Mouse (Mus musculus) lung, adult 2 months (tissue): ENCODE measurements at regions not wholly inside any gene's neighbourhood (a gene's known extent, or its start where the extent isn't known, plus 50 kb on each side); places are given as distances from the start of the nearest gene placed in this dataset.

Source experiments
- DNase-seq: peaks from one replicate; pipeline ENCODE4 v3.0.0; 2022
- H3K4me1 ChIP-seq: fragments of 200-500 bp; 2 replicates; pipeline ENCODE4 v1.6.1; 2011; ENCODE audit warnings: low read length; ENCODE audit not compliant: control insufficient read depth, insufficient read depth
- H3K4me3 ChIP-seq: fragments of 200-500 bp; replicated peaks from 2 replicates; pipeline ENCODE3; 2011; ENCODE audit warnings: low read depth, mild to moderate bottlenecking, control low read depth, low read length; ENCODE audit errors: extremely low read depth
- CTCF ChIP-seq: fragments of 200-500 bp; IDR thresholded peaks from 2 replicates; pipeline ENCODE4 v1.5.1; 2011; ENCODE audit warnings: mild to moderate bottlenecking, low read length, control low read depth; ENCODE audit not compliant: insufficient read depth
- POLR2A ChIP-seq: fragments of 200-500 bp; IDR thresholded peaks from 2 replicates; pipeline ENCODE4 v1.6.1; 2011; ENCODE audit warnings: low read depth, mild to moderate bottlenecking, control low read depth, low read length, borderline replicate concordance; ENCODE audit errors: extremely low read depth
- WGBS: fragments of 180-500 bp; shearing (Covaris S2); methylation state at CpG from one replicate; pipeline ENCODE4 v1.1.7; 2018; 5-methylcytosine and 5-hydroxymethylcytosine counted together

DNA sequence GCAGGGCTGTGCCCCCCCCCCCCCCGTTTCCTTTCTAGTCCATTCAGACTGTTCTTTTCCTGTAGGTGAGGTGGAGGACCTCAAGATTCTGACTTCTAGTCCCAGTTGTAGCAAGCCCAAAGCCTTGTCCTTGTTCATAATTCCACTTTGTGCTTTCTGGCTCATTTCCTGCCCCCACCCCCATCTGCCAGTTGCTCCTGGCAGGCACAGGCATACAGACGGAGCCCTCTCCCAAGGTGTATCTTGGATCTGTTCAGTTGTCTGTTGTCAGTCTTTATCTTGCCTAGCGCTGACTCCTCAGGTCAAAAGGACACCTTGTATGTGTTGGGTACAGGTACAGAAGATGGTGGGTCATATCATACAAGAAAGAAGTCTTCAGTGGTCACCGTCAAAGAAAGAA, 81.9 kb downstream of the Fam43a start:
- no peak overlapping the region for H3K4me3 ChIP-seq
- no peaks in the 10 kb centered on the region for H3K4me1 ChIP-seq
- no peak for DNase-seq
- TF ChIP-seq CTCF (no peak), POLR2A (no peak)
- 70% methylated on average over 4 of the region's 4 CpGs for WGBS

DNA sequence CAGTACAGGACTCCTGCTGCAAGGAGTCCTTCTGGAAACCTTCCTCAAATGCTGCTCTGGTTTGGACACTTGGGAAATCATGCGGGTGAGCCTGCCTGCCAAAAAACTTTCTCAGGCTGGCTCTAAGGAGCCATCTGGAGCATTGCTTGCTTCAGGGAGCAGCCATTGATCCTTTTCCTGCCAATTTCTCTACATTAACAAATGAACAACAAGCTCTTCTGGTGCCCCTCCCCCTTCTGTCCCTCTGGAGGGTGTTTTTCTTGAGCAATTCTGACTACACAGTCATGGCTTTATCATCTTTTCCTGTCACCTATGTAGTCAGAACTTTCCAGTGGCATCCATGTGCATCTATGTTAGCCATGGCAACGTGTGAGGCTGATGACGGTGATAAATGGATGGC, 84.5 kb downstream of the Fam43a start:
- no peak for DNase-seq
- WGBS = 71% methylated on average over 3 of the region's 3 CpGs
- Histone ChIP-seq H3K4me1 (no peaks in the 10 kb centered on the region; the same call in 1 of the 2 replicates), H3K4me3 (no peak overlapping the region)
- TF ChIP-seq CTCF (no peak), POLR2A (no peak)

DNA sequence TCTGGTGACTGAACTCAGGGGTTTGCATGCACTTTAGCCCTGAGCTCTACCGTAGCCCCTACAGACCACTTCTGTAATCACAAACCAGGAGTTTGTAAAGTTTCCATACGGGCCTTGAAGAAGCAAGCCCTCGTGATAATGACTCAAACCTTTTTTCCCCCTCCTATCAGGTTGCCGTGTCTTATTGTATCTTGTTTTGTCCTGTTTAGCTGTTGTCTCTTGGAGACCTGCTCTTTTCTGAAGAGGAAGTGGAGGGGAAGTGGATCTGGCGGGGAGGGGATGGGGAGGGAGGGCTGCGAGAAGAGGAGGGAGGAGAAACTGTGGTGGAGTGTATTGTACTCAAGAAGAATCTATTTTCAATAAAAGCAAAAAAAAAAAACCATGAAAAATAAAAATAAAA, 87.0 kb downstream of the Fam43a start:
- no peak for DNase-seq
- 29% methylated on average over 6 of the region's 6 CpGs for WGBS
- Histone ChIP-seq H3K4me1 (no peaks in the 10 kb centered on the region; the same call in 1 of the 2 replicates), H3K4me3 (no peak overlapping the region)
- no peak for TF ChIP-seq POLR2A

DNA sequence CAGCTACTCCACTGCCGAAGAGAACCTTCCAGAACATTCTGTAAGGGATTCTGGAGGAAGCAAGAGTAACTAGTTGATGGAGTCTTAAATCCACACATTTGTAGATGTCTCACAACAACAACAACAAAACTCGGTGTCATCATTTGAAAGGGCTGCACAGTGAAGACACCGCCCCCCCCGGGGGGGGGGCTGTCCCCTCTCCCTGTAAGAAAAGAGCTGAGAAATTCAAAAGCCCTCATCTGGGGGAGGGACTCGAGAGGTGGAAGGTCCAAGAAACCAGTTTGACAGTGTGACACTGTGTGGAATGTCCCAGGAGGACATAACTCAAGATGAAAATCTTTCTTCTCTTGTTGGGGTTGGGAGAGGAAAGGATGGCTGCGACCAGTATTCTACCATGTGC, 87.7 kb downstream of the Fam43a start:
- TF ChIP-seq CTCF = no peak
- no peak for TF ChIP-seq POLR2A
- DNase-seq = no peak
- no peak overlapping the region for H3K4me3 ChIP-seq
- 83% methylated on average over 6 of the region's 6 CpGs for WGBS
- H3K4me1 ChIP-seq = no peaks in the 10 kb centered on the region; the same call in none of the 2 replicates

DNA sequence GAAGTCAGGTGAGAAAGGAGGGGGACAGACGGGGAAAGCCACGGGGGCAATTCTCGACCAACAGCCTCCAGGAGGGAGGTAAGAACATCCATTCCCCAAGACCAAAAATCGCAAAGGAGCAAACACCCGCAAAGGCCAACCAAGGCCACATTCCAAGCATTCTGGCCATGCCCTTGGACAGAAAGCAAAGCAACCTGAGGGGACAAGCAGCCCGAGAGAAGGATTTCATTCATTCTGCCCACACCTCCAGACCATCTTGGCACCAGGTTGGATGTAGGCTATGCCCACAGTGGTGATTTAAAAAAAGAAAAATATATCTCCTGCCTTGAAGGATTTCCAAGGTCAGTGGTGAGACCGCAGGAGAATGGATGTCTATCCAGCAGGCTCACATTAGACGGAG, 88.2 kb downstream of the Fam43a start:
- no peak overlapping the region for H3K4me3 ChIP-seq
- no peak for DNase-seq
- TF ChIP-seq POLR2A (no peak), CTCF (no peak)
- H3K4me1 ChIP-seq = no peaks in the 10 kb centered on the region; the same call in none of the 2 replicates
- 80% methylated on average over 8 of the region's 8 CpGs for WGBS

DNA sequence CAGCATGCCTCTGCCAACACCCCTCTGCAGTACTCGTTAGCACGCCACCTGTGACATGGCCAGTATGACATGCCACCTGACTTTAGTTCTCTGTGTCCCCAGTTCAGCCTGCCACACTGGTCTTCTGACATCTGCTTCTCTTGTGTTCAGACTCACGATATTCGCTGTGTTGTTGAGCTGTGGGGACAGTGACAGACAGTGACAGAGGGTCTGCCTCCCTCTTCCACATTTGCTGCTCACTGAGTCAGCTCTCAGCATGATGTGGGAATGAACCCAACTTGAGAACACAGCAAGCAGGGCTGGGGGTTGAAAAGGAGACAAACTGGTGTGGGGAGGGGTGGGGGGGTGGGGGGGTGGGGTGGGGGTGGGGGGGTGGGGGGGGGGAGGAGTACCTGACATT, 91.0 kb downstream of the Fam43a start:
- Histone ChIP-seq H3K4me3 (no peak overlapping the region), H3K4me1 (no peaks in the 10 kb centered on the region; the same call in none of the 2 replicates)
- DNase-seq = no peak
- no peak for TF ChIP-seq POLR2A
- no peak for TF ChIP-seq CTCF
- 80% methylated on average over 4 of the region's 4 CpGs for WGBS

DNA sequence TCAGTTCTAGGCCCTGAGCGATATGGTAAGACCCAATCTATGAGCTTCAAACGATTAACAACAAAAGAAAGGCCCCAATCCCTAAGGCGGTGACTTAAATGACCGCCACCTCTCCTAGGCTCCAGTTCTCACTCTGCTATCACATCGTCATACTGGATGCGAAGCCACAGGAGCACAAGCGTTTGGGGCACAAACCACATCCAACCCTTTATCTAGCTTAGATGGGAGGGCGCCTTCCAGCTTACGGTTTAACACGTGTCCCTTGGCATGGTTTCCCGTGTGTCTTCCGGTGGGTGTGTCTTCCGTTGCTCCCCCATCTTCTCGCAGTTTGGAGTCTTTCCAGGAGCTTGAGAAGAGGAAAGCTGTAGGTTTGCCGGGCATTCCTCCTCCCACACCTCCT, 92.4 kb downstream of the Fam43a start:
- H3K4me3 ChIP-seq = no peak overlapping the region
- 79% methylated on average over 15 of the region's 15 CpGs for WGBS
- H3K4me1 ChIP-seq = no peaks in the 10 kb centered on the region; the same call in none of the 2 replicates
- no peak for DNase-seq
- TF ChIP-seq POLR2A = no peak
- TF ChIP-seq CTCF = no peak

DNA sequence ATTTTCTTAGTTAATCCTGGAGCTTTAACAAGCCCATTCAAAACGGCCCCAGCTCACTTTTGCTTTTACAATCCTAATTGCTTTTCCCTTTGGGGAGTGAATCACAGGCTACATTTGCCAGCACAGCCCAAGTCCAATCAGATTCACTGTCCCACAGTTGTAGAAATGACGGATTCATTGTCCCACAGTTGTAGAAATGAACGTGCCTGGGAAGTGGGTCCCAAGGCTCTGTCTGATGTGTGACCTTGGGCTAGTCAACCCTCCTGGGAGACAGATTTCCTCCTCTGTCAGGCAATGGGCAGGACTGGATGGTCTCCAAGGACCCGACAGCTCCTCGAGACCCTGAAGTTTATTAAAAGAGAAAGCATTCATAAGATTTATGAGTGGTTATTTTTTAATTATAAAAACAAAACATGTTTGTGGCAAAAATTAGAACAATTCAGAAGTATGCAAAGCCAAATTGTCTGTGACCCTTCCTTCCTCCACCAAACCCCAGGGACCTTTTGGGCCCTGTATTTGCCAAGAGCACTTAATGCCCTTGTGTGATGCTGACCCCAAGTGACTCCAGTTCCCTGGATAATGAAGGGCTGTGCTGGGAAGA, 93.1 kb downstream of the Fam43a start:
- Histone ChIP-seq H3K4me3 (no peak overlapping the region), H3K4me1 (no peaks in the 10 kb centered on the region; the same call in 1 of the 2 replicates)
- WGBS = 43% methylated on average over 5 of the region's 5 CpGs
- no peak for TF ChIP-seq POLR2A
- no peak for TF ChIP-seq CTCF
- DNase-seq = no peak

DNA sequence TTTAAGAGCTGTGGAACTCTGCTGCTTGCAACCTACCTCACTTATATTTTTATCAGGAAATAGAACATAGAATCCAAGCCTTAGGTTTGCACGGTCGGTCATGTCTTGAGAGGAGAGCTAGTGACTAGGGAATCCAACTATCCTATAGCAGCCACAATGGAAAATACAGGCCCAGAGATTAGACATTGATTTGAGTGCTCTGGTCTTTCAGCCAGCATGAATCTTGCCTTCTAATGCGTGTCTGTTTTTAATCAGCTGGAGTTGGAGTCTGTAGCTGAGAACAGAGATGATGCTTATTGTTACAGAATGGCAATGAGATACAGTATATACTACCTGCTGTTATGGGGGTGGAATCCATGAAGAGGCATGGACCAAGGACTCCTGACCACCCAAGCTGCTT, 93.7 kb downstream of the Fam43a start:
- WGBS = 70% methylated on average over 3 of the region's 3 CpGs
- TF ChIP-seq CTCF = no peak
- TF ChIP-seq POLR2A = no peak

DNA sequence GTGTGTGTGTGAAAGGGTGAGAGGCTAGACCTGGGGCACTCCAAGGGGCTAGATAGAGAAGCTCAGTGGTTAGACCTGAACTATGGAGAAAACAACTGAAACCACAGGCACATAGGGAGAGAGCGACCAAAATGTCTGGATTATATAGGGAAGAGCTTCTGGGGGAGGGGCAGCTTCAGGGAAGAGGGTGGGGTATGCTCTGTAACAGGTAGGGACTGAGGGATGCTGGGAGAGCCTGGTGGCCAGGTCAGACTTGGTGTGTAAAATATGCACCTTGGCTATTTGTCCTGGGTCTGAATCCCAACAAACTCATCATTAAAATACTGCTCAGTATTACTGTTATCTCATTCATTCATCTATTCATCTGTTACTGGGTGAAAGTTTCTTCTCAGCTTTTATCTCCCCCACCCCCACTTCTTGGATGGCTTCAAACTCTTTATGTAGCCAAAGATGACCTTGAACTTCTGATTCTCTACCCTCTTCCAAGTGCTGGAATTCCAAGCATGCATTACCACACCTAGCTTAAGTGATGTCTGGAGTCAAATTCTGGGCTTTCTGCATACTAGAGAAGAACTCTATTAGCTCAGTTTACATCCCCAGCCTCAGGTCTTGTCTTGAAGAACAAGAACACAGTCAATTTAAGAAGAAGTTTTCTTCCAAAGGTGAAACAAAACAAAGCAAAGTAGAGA, 94.5 kb downstream of the Fam43a start:
- TF ChIP-seq POLR2A (no peak), CTCF (no peak)
- WGBS = 89% methylated on average over 1 of the region's 1 CpGs
- H3K4me1 ChIP-seq = no peaks in the 10 kb centered on the region; the same call in 1 of the 2 replicates
- no peak overlapping the region for H3K4me3 ChIP-seq
- no peak for DNase-seq

More for the DNA sequence above, 93.7 kb downstream of the Fam43a start:
- Histone ChIP-seq H3K4me3 (no peak overlapping the region), H3K4me1 (no peaks in the 10 kb centered on the region; the same call in 1 of the 2 replicates)
- DNase-seq = no peak
